Mouse (Mus musculus): ENCODE data around the gene Pim2.
A peak's percentile ranks its signal among the peaks of the same experiment; 100 is the strongest.
"Not testable (repeated sequence)": the region's sequence is repeated elsewhere in the genome, so short reads cannot be mapped to it uniquely, and the experiment has no call there.

The Pim2 gene

DNA sequence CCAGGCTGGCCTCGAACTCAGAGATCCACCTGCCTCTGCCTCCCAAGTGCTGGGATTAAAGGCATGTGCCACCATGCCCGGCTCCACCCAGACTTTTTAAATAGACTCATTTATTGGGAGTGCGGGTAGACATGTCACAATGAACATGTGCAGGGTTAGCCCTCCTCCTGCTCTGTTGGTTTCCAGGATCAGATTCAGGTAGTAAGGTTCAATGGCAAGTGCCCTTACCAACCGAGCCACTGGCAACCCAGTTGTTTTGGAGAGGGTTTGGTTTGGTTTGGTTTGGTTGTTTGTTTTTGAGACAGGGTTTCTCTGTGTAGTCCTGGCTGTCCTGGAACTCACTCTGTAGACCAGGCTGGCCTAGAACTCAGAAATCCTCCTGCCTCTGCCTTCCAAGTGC lies 31.2 kb downstream of the Pim2 start, which contains the start of gene Gm10490:
Gene Gm10490 (plus strand): TSS at position 301 of the 400 bp plus-strand sequence.
- not testable (repeated sequence) for DNase-seq

DNA sequence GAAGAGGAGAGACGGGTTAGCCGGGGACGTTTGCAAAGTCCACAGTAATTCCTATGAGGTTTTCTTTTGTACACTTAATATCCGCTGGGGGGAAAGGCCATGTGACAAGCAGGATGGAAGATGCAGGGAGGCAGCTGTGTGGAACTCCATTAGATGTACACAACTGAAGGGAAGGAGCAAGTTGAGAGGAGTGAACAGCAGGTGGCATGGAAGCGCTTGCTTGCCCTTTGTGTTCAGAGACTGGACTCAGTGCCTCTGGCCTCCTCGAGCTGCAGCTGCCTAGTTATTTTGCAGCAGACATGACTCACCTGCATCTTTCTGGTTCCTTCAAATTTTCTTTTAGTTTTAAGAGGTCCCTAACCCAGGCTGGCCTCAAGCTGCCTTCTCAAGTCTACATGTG lies 32.4 kb downstream of the Pim2 start:
- peak; percentile 6 for DNase-seq

DNA sequence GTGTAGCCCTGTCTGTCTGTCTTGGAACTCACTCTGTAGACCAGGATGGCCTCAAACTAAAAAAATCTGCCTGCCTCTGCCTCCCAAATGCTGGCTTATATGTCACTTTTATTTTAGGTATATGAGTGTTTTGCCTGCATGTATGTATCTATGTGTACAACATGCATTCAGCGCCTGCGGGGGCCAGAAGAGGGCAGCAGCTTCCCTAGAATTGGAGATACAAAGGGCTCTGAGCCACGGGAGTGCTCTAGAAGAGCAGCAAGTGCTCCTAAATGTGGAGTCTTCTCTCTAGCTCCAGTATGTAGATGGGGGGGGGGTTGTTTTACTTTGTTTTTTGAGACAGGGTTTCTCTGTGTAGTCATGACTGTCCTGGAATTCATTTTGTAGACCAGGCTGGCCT lies 37.6 kb downstream of the Pim2 start:
- peak; percentile 57 for DNase-seq

DNA sequence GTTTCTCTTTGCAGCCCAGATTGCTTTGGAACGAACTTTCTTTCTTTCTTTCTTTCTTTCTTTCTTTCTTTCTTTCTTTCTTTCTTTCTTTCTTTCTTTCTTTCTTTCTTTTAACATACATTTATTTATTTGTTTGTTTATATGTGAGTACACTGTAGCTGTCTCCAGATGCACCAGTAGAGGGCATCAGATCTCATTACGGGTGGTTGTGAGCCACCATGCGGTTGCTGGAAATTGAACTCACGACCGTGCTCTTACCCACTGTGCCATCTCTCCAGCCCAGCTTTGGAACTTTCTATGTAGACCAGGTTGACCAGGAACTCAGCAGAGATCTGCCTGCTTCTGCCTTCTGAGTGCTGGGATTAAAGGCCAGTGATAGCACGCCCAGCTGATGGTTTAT lies 39.9 kb downstream of the Pim2 start:
- not testable (repeated sequence) for DNase-seq

DNA sequence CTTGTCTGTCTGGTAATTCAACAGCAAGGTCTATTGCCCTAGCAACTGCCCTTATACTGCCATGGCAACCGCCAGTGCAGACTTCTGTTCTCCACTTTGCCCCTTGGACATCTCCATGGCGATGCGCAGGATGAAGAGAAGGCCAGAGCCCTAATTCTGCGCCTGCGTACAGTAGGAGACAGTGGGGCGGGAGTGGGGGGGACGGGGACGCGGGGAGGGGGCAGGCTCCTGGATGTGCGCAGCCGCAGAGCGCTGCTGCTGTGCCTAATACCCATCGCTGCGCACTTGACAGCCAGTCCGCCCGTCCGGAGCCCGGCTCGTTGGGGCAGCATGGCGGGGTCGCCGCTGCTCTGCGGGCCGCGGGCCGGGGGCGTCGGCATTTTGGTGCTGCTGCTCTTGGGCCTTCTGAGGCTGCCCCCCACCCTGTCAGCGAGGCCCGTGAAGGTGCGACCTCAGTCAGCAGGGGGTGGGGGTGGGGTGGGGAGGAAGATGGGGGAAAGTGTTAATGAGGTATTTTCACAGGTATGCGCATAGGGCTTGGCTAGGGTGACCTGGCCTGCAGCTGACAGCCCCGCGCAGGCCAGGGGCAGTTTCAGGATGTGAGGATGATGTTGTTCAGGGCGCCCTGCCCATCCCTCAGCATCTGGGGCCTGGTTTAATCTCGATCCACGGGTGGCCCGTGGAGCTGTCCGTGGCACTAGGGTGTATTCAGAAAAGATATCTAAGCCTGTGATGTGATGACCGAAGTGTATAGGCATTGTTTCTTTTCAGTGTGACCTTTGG lies 41.7 kb downstream of the Pim2 start, which contains the start of gene Pcsk1n:
Gene Pcsk1n (plus strand): TSS at position 222 of the 783 bp plus-strand sequence.
- no peak for DNase-seq

DNA sequence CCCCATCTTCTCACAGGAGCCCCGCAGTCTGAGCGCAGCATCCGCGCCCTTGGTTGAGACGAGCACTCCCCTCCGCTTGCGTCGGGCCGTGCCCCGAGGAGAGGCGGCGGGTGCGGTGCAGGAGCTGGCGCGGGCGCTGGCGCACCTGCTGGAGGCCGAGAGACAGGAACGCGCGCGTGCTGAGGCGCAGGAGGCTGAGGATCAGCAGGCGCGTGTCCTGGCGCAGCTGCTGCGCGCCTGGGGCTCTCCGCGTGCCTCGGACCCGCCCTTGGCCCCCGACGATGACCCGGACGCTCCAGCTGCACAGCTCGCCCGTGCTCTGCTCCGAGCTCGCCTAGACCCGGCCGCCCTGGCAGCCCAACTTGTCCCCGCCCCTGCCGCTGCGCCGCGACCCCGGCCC lies 44.0 kb downstream of the Pim2 start:
- no peak for DNase-seq

DNA sequence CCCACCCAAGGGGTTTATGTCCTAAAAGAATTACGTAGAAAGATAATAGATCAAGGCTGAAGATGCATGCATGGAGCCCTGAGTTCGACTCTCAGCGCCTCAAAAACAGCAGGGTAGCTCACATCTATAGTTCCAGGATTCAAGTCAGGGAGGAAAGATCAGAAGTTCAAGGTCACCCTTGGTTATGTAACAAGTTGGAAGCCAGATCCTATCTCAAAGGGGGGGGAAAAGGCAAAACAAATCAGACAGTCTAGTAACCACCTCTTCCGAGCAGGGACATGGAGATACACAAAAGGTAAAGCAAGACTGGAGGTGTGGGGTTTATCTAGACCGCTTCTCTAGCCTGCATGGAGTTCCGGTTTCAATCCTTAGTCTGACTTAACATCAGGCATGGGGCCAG lies 48.2 kb downstream of the Pim2 start:
- no peak for DNase-seq

DNA sequence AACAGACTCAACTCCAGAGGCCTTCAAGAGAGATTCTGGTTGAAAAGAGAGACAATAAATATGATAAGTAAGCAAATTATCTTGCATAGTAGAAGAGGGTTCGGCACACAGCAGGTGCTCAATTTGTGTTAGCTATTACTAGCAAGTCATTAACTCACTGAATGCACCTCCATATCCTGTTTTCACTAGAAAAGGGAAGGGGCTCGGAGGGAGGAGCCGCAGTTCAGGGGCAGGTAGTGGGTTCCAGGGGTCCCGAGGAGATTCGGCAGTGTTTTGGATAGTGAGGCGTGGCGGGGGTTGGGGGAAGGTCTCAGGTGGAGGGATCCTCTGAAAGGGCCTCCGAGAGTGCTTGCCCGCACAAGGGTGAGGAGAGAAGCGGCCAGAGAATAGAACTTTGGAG lies 49.1 kb downstream of the Pim2 start:
- no peak for DNase-seq

DNA sequence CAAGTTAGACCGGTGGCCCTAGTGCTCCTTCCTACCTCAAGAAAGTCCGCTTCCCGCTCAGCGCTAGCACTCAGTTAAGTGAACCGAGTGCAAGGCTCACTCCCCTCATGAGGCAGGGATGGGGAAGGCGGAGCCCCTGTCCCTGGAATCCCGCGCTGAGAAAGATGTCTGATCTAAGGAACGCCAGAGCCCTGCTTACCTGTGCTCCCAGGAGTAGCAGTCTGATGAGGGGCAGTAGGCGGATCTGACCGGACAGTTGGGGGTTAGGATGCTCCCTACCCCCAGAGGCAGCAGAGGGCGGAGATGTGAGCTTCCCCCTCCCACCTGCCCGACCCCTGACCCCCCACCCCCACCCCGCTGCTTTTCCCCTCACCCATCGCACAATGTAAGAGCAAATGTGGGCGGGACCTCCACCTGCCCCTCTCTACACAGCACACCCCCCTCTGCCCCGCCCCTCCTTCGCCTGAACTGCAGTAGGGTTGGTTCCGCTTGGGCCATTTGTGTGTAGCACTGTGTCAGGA lies 50.3 kb downstream of the Pim2 start, which contains the start of gene Eras:
Gene Eras (minus strand): TSS at position 338 of the 521 bp plus-strand sequence.
- DNase-seq = no peak

All from kidney, adult 18-20 months (tissue).